Mouse (Mus musculus): ENCODE results near the gene Nrde2. TPM values are rescaled to one million over a fixed set of nuclear protein-coding genes. Genes with fewer than 3 reads are reported as not detected.

Gene Nrde2
- polyA plus RNA-seq, 1 experiment from 2014 or later = 4.7 TPM

DNA sequence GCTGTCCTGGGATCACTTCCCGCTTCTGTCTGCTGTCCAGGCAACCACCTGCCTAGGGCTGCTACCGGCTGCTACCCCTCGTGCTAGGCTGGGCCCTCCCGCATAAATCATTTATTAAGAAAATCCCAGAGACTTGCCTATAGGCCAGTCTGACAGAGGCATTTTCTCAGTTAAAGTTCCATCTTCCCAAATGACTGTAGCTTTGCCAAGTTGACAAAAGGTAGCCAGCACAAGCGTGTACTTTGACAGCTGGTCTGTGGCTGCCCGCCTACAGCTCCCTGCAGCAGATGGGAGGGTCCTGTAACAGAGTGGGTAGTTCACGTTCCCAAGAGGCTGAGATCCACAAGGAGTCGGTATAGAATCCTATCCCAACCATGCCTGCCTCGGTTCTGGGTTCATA is 36.0 kb downstream of the Nrde2 start:
- TF ChIP-seq CTCF (IDR thresholded peaks at IDR 0.05; ENCODE audit: low read depth) = no peak
- TF ChIP-seq EP300 (IDR thresholded peaks at IDR 0.05; ENCODE audit: low read depth) = no peak
- ATAC-seq = no peak
- WGBS (ENCODE audit: insufficient replicate concordance) = 90% methylated on average over 9 of the region's 9 CpGs
- Histone ChIP-seq H3K9me3 (ENCODE audit: low read length) (no peaks in the 10 kb centered on the region), H3K27me3 (ENCODE audit: insufficient read depth, low read length) (no peaks in the 10 kb centered on the region), H3K4me1 (ENCODE audit: insufficient read depth) (no peaks in the 10 kb centered on the region), H3K36me3 (replicated peaks; ENCODE audit: insufficient read depth, low read length) (peaks cover 74% of the 10 kb centered on the region), H3K27ac (ENCODE audit: low read depth) (no peak overlapping the region), H3K4me3 (ENCODE audit: low read depth, low read length) (no peak overlapping the region), H3K9ac (replicated peaks) (no peak overlapping the region), H3K4me2 (ENCODE audit: low read depth, low read length) (no peak overlapping the region)
- DNase-seq = no peak

DNA sequence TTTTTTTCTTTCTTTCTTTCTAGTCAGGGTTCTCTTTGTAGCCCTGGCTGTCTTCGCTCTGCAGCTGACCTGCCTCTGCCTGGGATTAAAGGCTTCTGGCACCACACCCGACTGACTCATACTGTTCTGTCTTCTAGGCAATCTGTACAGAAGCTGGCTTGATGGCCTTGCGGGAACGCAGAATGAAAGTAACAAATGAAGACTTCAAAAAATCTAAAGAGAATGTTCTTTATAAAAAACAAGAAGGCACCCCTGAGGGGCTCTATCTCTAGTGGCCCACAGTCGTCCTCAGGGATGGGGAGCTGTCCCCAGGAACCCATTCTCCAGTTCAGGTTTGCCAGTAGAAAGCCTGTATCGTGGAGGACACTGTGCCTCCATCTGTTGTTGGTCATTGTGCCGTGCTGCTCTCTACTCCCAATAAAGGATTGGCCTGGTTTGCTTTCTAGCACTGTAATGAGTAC is 36.5 kb downstream of the Nrde2 start:
- DNase-seq (no peak), ATAC-seq (no peak)
- no peaks in the 10 kb centered on the region for H3K9me3 ChIP-seq (ENCODE audit: low read length)
- H3K27me3 ChIP-seq (ENCODE audit: insufficient read depth, low read length) = no peaks in the 10 kb centered on the region
- no peak overlapping the region for H3K4me3 ChIP-seq (ENCODE audit: low read depth, low read length)
- TF ChIP-seq CTCF (IDR thresholded peaks at IDR 0.05; ENCODE audit: low read depth) = no peak
- TF ChIP-seq EP300 (IDR thresholded peaks at IDR 0.05; ENCODE audit: low read depth) = no peak
- no peaks in the 10 kb centered on the region for H3K4me1 ChIP-seq (ENCODE audit: insufficient read depth)
- H3K27ac ChIP-seq (ENCODE audit: low read depth) = no peak overlapping the region
- H3K9ac ChIP-seq (replicated peaks) = no peak overlapping the region
- WGBS (ENCODE audit: insufficient replicate concordance) = 88% methylated on average over 7 of the region's 7 CpGs
- no peak overlapping the region for H3K4me2 ChIP-seq (ENCODE audit: low read depth, low read length)
- peaks cover 79% of the 10 kb centered on the region for H3K36me3 ChIP-seq (replicated peaks; ENCODE audit: insufficient read depth, low read length)

DNA sequence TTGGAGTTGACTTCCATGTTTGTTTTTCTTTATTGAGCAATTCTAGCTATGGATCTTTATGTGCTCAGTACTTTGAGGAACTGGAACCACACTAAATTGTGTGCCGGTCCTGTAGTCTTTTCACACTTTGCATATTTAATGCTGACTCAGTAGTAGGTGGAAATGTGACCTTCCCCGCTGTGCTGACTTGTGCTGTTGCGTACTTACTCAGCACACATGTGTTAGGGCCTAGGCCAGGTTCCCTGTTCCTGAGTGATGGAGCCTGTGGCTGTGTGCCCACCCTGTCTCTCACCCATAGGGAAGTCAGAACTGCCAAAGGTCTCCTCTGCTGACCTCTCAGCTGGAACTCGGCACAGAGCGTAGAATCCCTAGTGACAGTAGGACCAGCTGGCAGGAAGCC is 43.5 kb downstream of the Nrde2 start:
- H3K4me1 ChIP-seq (ENCODE audit: insufficient read depth) = peaks cover 4% of the 10 kb centered on the region
- no peak overlapping the region for H3K27ac ChIP-seq (ENCODE audit: low read depth)
- H3K36me3 ChIP-seq (replicated peaks; ENCODE audit: insufficient read depth, low read length) = peaks cover 77% of the 10 kb centered on the region
- no peaks in the 10 kb centered on the region for H3K9me3 ChIP-seq (ENCODE audit: low read length)
- no peak overlapping the region for H3K4me2 ChIP-seq (ENCODE audit: low read depth, low read length)
- WGBS (ENCODE audit: insufficient replicate concordance) = 81% methylated on average over 5 of the region's 5 CpGs
- H3K9ac ChIP-seq (replicated peaks) = no peak overlapping the region
- no peak overlapping the region for H3K4me3 ChIP-seq (ENCODE audit: low read depth, low read length)
- H3K27me3 ChIP-seq (ENCODE audit: insufficient read depth, low read length) = no peaks in the 10 kb centered on the region
- no peak for DNase-seq
- peak; percentile 80 for ATAC-seq
- TF ChIP-seq EP300 (IDR thresholded peaks at IDR 0.05; ENCODE audit: low read depth) = no peak
- TF ChIP-seq CTCF (IDR thresholded peaks at IDR 0.05; ENCODE audit: low read depth) = no peak

DNA sequence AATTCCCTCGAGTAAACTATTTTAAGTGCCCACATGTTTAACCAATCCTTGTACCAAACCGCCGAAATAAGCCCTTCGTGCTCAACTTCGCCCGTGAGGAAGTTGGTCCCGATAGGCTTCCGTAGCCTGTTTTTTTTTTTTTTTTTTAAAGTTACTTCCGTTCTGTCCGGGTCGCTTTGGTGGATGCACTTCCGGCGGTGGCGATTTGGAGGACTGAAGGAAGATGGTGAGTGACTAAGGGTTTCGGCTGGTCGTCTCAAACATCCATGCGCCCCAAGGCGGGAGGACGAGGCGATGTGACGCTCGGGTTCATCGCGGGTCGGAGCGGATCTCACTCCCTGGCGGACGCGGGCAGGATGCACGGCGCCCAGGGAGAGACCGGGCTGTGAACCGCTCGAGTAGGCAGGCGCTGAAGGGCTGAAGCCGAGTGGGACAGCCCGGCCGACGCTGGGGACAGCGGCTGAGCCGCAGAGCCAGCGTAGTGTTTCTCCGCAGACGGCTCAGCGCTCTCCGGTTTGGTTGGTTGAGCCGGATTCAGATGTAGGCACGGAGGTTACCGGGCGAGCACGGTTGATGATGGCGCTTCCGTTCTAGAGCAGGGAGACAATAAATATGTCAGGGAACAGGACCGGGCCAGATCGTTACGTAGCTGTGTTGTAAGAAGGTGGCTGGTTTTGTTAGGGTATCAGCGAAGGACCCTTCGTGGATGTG is 49.3 kb downstream of the Nrde2 start, which contains the start of gene Psmc1:
Psmc1 (plus strand) TSS at position 169 of the 711 bp plus-strand sequence.
- ATAC-seq (peak; percentile 91), DNase-seq (peak; percentile 88)
- under 1% methylated on average over 57 of the region's 58 CpGs for WGBS (ENCODE audit: insufficient replicate concordance)
- Histone ChIP-seq H3K9me3 (ENCODE audit: low read length) (no peaks in the 10 kb centered on the region), H3K4me1 (ENCODE audit: insufficient read depth) (peaks cover 7% of the 10 kb centered on the region), H3K4me2 (ENCODE audit: low read depth, low read length) (peak within 1 kb of the TSS; percentile 87), H3K27ac (ENCODE audit: low read depth) (peak within 1 kb of the TSS; percentile 99), H3K27me3 (ENCODE audit: insufficient read depth, low read length) (no peaks in the 10 kb centered on the region), H3K4me3 (ENCODE audit: low read depth, low read length) (peak within 1 kb of the TSS; percentile 100), H3K9ac (replicated peaks) (peak within 1 kb of the TSS; percentile 95), H3K36me3 (replicated peaks; ENCODE audit: insufficient read depth, low read length) (peaks cover 21% of the 10 kb centered on the region)
- no peak for TF ChIP-seq CTCF (IDR thresholded peaks at IDR 0.05; ENCODE audit: low read depth)
- peak; percentile 83 for TF ChIP-seq EP300 (IDR thresholded peaks at IDR 0.05; ENCODE audit: low read depth)

DNA sequence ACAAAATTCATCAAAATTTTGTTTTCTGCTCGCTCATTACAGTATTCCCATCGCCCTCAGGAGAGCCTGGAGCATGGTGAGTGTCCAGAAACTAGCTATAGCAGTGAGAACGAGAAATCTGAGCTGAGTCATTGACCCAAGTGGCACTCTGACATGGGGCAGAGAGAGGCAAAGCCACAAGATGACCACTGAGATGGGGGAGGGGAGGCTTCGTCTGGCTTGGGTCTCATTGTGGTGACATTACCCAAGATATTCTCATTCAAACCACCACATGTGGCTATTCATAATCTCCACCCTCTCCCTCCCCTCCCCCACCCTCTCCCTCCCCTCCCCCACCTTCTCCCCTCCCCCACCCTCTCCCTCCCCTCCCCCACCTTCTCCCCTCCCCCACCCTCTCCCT is 52.0 kb downstream of the Nrde2 start:
- H3K4me1 ChIP-seq (ENCODE audit: insufficient read depth) = peaks cover 7% of the 10 kb centered on the region
- H3K27ac ChIP-seq (ENCODE audit: low read depth) = no peak overlapping the region
- no peak for DNase-seq
- H3K27me3 ChIP-seq (ENCODE audit: insufficient read depth, low read length) = no peaks in the 10 kb centered on the region
- H3K4me3 ChIP-seq (ENCODE audit: low read depth, low read length) = no peak overlapping the region
- no peaks in the 10 kb centered on the region for H3K9me3 ChIP-seq (ENCODE audit: low read length)
- no peak for ATAC-seq
- peaks cover under 1% of the 10 kb centered on the region for H3K36me3 ChIP-seq (replicated peaks; ENCODE audit: insufficient read depth, low read length)
- TF ChIP-seq CTCF (IDR thresholded peaks at IDR 0.05; ENCODE audit: low read depth) (no peak), EP300 (IDR thresholded peaks at IDR 0.05; ENCODE audit: low read depth) (no peak)
- H3K9ac ChIP-seq (replicated peaks) = no peak overlapping the region
- H3K4me2 ChIP-seq (ENCODE audit: low read depth, low read length) = no peak overlapping the region
- WGBS (ENCODE audit: insufficient replicate concordance) = 49% methylated on average over 4 of the region's 4 CpGs

DNA sequence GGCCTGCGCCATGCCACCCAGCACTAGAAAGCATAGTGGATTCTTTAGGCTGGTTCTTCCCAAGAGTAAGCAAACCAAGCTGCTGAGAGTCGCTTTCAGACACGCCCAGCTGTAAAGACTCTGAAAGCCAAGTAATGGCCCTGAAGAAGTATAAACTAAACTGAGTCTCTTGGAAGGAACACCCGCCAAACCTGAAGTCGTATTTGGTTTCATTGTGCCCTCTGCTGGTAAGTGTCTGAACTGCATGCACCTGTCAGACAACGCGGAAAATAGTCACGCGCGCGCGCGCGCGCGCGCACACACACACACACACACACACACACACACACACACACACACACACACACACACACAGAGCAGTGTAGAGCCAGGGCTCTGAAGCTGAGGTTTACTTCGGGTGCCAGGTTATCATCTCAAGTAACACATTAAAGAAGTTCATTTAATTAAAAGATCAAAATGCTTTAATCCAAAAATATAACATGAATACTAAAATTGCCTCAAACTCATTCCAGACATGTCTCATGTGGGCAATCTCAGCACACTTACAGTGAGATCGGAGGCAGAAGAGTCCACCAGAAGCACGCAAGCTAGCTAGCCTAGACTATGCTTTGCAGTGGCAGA is 53.1 kb downstream of the Nrde2 start:
- Histone ChIP-seq H3K4me3 (ENCODE audit: low read depth, low read length) (no peak overlapping the region), H3K9ac (replicated peaks) (no peak overlapping the region), H3K9me3 (ENCODE audit: low read length) (no peaks in the 10 kb centered on the region), H3K27me3 (ENCODE audit: insufficient read depth, low read length) (no peaks in the 10 kb centered on the region), H3K4me1 (ENCODE audit: insufficient read depth) (peaks cover 7% of the 10 kb centered on the region), H3K4me2 (ENCODE audit: low read depth, low read length) (no peak overlapping the region), H3K36me3 (replicated peaks; ENCODE audit: insufficient read depth, low read length) (no peaks in the 10 kb centered on the region), H3K27ac (ENCODE audit: low read depth) (no peak overlapping the region)
- peak; percentile 83 for DNase-seq
- no peak for ATAC-seq
- TF ChIP-seq CTCF (IDR thresholded peaks at IDR 0.05; ENCODE audit: low read depth) = peak; percentile 86
- no peak for TF ChIP-seq EP300 (IDR thresholded peaks at IDR 0.05; ENCODE audit: low read depth)
- WGBS (ENCODE audit: insufficient replicate concordance) = 12% methylated on average over 20 of the region's 20 CpGs
